Mouse (Mus musculus) forebrain, postnatal 0 days (tissue): ENCODE measurements around the gene Exoc4. TPM values are rescaled to one million over a fixed set of nuclear protein-coding genes. Genes with fewer than 3 reads are reported as not detected.
A peak's percentile ranks its signal among the peaks of the same experiment; 100 is the strongest.

Experiments
- ATAC-seq: fragments of 200-750 bp; cut with Nextera tagmentation; 2 replicates; pipeline ENCODE4 v1.8.0; 2017; ENCODE audit warnings: mild to moderate bottlenecking, moderate library complexity
- DNase-seq: peaks from one replicate; pipeline ENCODE4 v3.0.0-alpha.2; 2015
- H3K27ac ChIP-seq: fragments of 300-500 bp; sonication (generic); 2 replicates; pipeline ENCODE4 v1.5.1; 2014; ENCODE audit warnings: low read depth, mild to moderate bottlenecking, antibody characterized with exemption, low read length, moderate library complexity, mixed read lengths
- H3K27me3 ChIP-seq: fragments of 300-500 bp; sonication (generic); 2 replicates; pipeline ENCODE4 v1.6.1; 2014; ENCODE audit warnings: mild to moderate bottlenecking, low read length, mixed read lengths; ENCODE audit not compliant: insufficient read depth
- H3K36me3 ChIP-seq: fragments of 300-500 bp; sonication (generic); 2 replicates; pipeline ENCODE4 v1.6.1; 2014; ENCODE audit warnings: mild to moderate bottlenecking, moderate library complexity; ENCODE audit not compliant: insufficient read depth
- H3K4me1 ChIP-seq: fragments of 300-500 bp; sonication (generic); 2 replicates; pipeline ENCODE4 v1.6.1; 2014; ENCODE audit warnings: antibody characterized with exemption; ENCODE audit not compliant: insufficient read depth
- H3K4me2 ChIP-seq: fragments of 300-500 bp; sonication (generic); 2 replicates; pipeline ENCODE4 v1.6.1; 2014; ENCODE audit warnings: low read depth, mild to moderate bottlenecking, moderate library complexity
- H3K4me3 ChIP-seq: fragments of 300-500 bp; sonication (generic); 2 replicates; pipeline ENCODE4 v1.5.1; 2014; ENCODE audit warnings: low read depth, low read length, mixed read lengths
- H3K9ac ChIP-seq: fragments of 300-500 bp; sonication (generic); 2 replicates; pipeline ENCODE4 v1.6.1; 2014; ENCODE audit warnings: mild to moderate bottlenecking
- H3K9me3 ChIP-seq: fragments of 300-500 bp; sonication (generic); 2 replicates; pipeline ENCODE4 v1.6.1; 2016; ENCODE audit warnings: low read length
- CTCF ChIP-seq: sonication (generic); IDR thresholded peaks from 2 replicates; pipeline ENCODE4 v1.5.1; 2016; ENCODE audit warnings: antibody characterized with exemption, control low read depth, low read depth
- WGBS: fragments of 180-500 bp; shearing (Covaris S2); extraction: QIAGEN DNeasy Blood & Tissue Kit; methylation state at CpG from one replicate; pipeline ENCODE4 v1.1.7; 2014; 5-methylcytosine and 5-hydroxymethylcytosine counted together
- polyA plus RNA-seq: library from polyadenylated mRNA; unstranded; fragments of >200 nt; fragmentation: Nextera tagmentation; extraction: Ambion mirVana; gene quantifications from 2 replicates; pipeline ENCODE4 v1.2.1, GENCODE M21; 2015
- total RNA-seq: library from RNA; depleted of rRNA; stranded (reverse); fragments of >200 nt; gene quantifications from 2 replicates; pipeline ENCODE4 v1.2.3, GENCODE M21; 2014

The Exoc4 gene
- total and polyA plus RNA-seq, 2 experiments from 2014 or later: 29.0 to 90.9 TPM

GRCm38 (mm10) chr6:33308646-33309045 is 59.8 kb downstream of the Exoc4 start:
- DNase-seq (no peak), ATAC-seq (no peak)
- WGBS: 82% methylated on average over 2 of the region's 2 CpGs

GRCm38 (mm10) chr6:33310486-33310885 is 61.6 kb downstream of the Exoc4 start:
- no peak for TF ChIP-seq CTCF
- Histone ChIP-seq H3K9me3 (no peaks in the 10 kb centered on the region), H3K36me3 (no peaks in the 10 kb centered on the region), H3K4me1 (no peaks in the 10 kb centered on the region), H3K4me2 (no peak overlapping the region), H3K27me3 (no peaks in the 10 kb centered on the region), H3K4me3 (no peak overlapping the region), H3K27ac (no peak overlapping the region), H3K9ac (no peak overlapping the region)
- WGBS: 92% methylated on average over 1 of the region's 1 CpGs
- DNase-seq (no peak), ATAC-seq (no peak)

More at GRCm38 (mm10) chr6:33308646-33309045, 59.8 kb downstream of the Exoc4 start:
- Histone ChIP-seq H3K9me3 (no peaks in the 10 kb centered on the region), H3K4me1 (no peaks in the 10 kb centered on the region), H3K9ac (no peak overlapping the region), H3K4me2 (no peak overlapping the region), H3K4me3 (no peak overlapping the region), H3K27me3 (no peaks in the 10 kb centered on the region), H3K36me3 (no peaks in the 10 kb centered on the region), H3K27ac (no peak overlapping the region)
- no peak for TF ChIP-seq CTCF

GRCm38 (mm10) chr6:33322849-33323248 is 74.0 kb downstream of the Exoc4 start:
- Histone ChIP-seq H3K4me2 (no peak overlapping the region), H3K27me3 (no peaks in the 10 kb centered on the region), H3K36me3 (no peaks in the 10 kb centered on the region), H3K4me3 (no peak overlapping the region), H3K27ac (no peak overlapping the region), H3K9me3 (no peaks in the 10 kb centered on the region), H3K4me1 (no peaks in the 10 kb centered on the region), H3K9ac (no peak overlapping the region)
- ATAC-seq (no peak), DNase-seq (no peak)
- 80% methylated on average over 3 of the region's 3 CpGs for whole genome bisulfite sequencing
- TF ChIP-seq CTCF: no peak

GRCm38 (mm10) chr6:33323386-33323785 is 74.5 kb downstream of the Exoc4 start:
- WGBS: 90% methylated on average over 4 of the region's 4 CpGs
- Histone ChIP-seq H3K27ac (no peak overlapping the region), H3K36me3 (no peaks in the 10 kb centered on the region), H3K9me3 (no peaks in the 10 kb centered on the region), H3K4me2 (no peak overlapping the region), H3K4me1 (no peaks in the 10 kb centered on the region), H3K27me3 (no peaks in the 10 kb centered on the region), H3K4me3 (no peak overlapping the region), H3K9ac (no peak overlapping the region)
- no peak for DNase-seq
- no peak for ATAC-seq
- no peak for TF ChIP-seq CTCF

- no peaks in the 10 kb centered on the region for H3K27me3 ChIP-seq
- H3K4me2 ChIP-seq: no peak overlapping the region
- H3K36me3 ChIP-seq: no peaks in the 10 kb centered on the region; the same call in 1 of the 2 replicates
- no peak overlapping the region for H3K27ac ChIP-seq
- 31% methylated on average over 1 of the region's 1 CpGs for WGBS
- ATAC-seq (no peak), DNase-seq (no peak)
- no peak overlapping the region for H3K9ac ChIP-seq
- no peak for TF ChIP-seq CTCF
- H3K9me3 ChIP-seq: no peaks in the 10 kb centered on the region
- no peak overlapping the region for H3K4me3 ChIP-seq
- no peaks in the 10 kb centered on the region for H3K4me1 ChIP-seq
Measured at GRCm38 (mm10) chr6:33328326-33328725, 79.4 kb downstream of the Exoc4 start.

- Histone ChIP-seq H3K9me3 (no peaks in the 10 kb centered on the region), H3K27me3 (no peaks in the 10 kb centered on the region), H3K4me1 (no peaks in the 10 kb centered on the region), H3K4me2 (no peak overlapping the region), H3K36me3 (no peaks in the 10 kb centered on the region), H3K27ac (no peak overlapping the region), H3K9ac (no peak overlapping the region), H3K4me3 (no peak overlapping the region)
- 39% methylated on average over 1 of the region's 1 CpGs for WGBS
- DNase-seq: no peak
- ATAC-seq: no peak
- no peak for TF ChIP-seq CTCF
Measured at GRCm38 (mm10) chr6:33347088-33347775, 98.3 kb downstream of the Exoc4 start.

- TF ChIP-seq CTCF: no peak
- Histone ChIP-seq H3K4me1 (no peaks in the 10 kb centered on the region), H3K27ac (no peak overlapping the region), H3K27me3 (no peaks in the 10 kb centered on the region), H3K9me3 (no peaks in the 10 kb centered on the region), H3K4me3 (no peak overlapping the region), H3K4me2 (no peak overlapping the region), H3K36me3 (no peaks in the 10 kb centered on the region), H3K9ac (no peak overlapping the region)
- 59% methylated on average over 6 of the region's 6 CpGs for WGBS
- DNase-seq: peak; percentile 38
- peak; percentile 76 for ATAC-seq
Measured at GRCm38 (mm10) chr6:33361613-33362012, 112.7 kb downstream of the Exoc4 start.
